Comparison of ENCODE assay signal across 11 mouse cellular contexts in the genomic region with DNA sequence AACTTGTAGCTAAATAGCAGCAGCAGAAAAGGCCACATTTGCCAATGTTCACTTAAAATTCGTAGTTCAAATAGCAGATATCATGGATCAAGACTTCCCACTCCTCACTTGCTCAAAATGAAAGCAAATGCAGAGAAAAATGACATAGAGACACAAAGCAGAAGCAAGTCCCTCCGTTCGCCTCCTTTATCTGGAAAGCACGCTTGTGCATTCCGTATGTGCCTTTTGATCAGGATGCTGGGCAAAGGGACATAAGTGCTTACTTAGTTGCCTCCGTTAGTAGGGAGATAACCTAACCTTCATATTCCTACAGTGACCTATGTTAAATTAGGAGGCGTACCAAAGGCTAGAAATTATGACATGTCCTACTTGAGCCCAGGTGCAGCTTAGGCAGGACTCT. TPM values are rescaled to one million over a fixed set of nuclear protein-coding genes. Genes with fewer than 3 reads are reported as not detected.
DNase-seq lines count a peak whose midpoint lies in the region; ATAC-seq lines count a peak whose summit lies in the region.
"Had no signal": no experiment of that assay in that cellular context is flagged by ENCODE, and none has a peak within 500 bp of the region (broad histone marks: within the 10 kb centered on the region; RNA-seq: fewer than 3 reads in every experiment).

No protein-coding gene starts in this region.

- H3K9me3 ChIP-seq in heart, embryonic 10.5 days: no peaks in the 10 kb centered on the region
- no peaks in the 10 kb centered on the region for H3K9me3 ChIP-seq in embryonic facial prominence, embryonic 12.5 days
- H3K9me3 ChIP-seq in hindbrain, embryonic 16.5 days (ENCODE audit: control insufficient read depth, low read length): no peaks in the 10 kb centered on the region
- H3K9me3 ChIP-seq in midbrain, embryonic 12.5 days: no peaks in the 10 kb centered on the region

- DNase-seq in heart, embryonic 10.5 days (ENCODE audit: low spot score): no peak
- no peak for DNase-seq in heart, adult 9 months (ENCODE audit: low spot score in 2 of 2)
- DNase-seq in lung, postnatal 10 days: no peak
- no peak for DNase-seq in right cerebral cortex, postnatal 10 days (ENCODE audit: low spot score in 2 of 2)
- DNase-seq in kidney, adult 18-20 months: no peak
- DNase-seq: kidney, adult 2 months had no signal

- H3K4me2 ChIP-seq in embryonic facial prominence, embryonic 12.5 days (replicated peaks): peak overlapping the region; percentile 88
- peak overlapping the region; percentile 56 for H3K4me2 ChIP-seq in hindbrain, embryonic 16.5 days (ENCODE audit: low read length)
- peak overlapping the region; percentile 96 for H3K4me2 ChIP-seq in midbrain, embryonic 12.5 days (replicated peaks)

- peak overlapping the region; percentile 47 for H3K9ac ChIP-seq in embryonic facial prominence, embryonic 12.5 days
- H3K9ac ChIP-seq in hindbrain, embryonic 16.5 days (ENCODE audit: low read depth, low read length): peak overlapping the region; percentile 53
- peak overlapping the region; percentile 32; the same call in 1 of the 2 replicates for H3K9ac ChIP-seq in midbrain, embryonic 12.5 days (replicated peaks)

- no peak for ATAC-seq in embryonic facial prominence, embryonic 12.5 days (ENCODE audit: insufficient number of reproducible peaks, insufficient read depth, low FRiP score, low TSS enrichment)
- no peak for ATAC-seq in hindbrain, embryonic 16.5 days
- no peak for ATAC-seq in midbrain, embryonic 12.5 days (ENCODE audit: low FRiP score, low read depth)

- peaks cover 20% of the 10 kb centered on the region for H3K4me1 ChIP-seq in heart, embryonic 10.5 days
- peaks cover 27% of the 10 kb centered on the region for H3K4me1 ChIP-seq in embryonic facial prominence, embryonic 12.5 days
- H3K4me1 ChIP-seq in hindbrain, embryonic 16.5 days (ENCODE audit: control insufficient read depth, insufficient read depth, low read depth, low read length): peaks cover 3% of the 10 kb centered on the region
- H3K4me1 ChIP-seq in midbrain, embryonic 12.5 days: peaks cover 48% of the 10 kb centered on the region

- no peak overlapping the region for H3K27ac ChIP-seq in heart, embryonic 10.5 days
- 0 out of 2 replicates have a peak overlapping the region, but pooled peaks have one; percentile 50 for H3K27ac ChIP-seq in embryonic facial prominence, embryonic 12.5 days
- peak overlapping the region; percentile 77 for H3K27ac ChIP-seq in hindbrain, embryonic 16.5 days (ENCODE audit: low read depth, low read length)
- H3K27ac ChIP-seq in midbrain, embryonic 12.5 days (replicated peaks): no peak overlapping the region; the same call in 1 of the 2 replicates

- WGBS in heart, embryonic 10.5 days: 34% methylated on average over 7 of the region's 7 CpGs
- 47% methylated on average over 7 of the region's 7 CpGs for WGBS in embryonic facial prominence, embryonic 12.5 days
- 40% methylated on average over 7 of the region's 7 CpGs for WGBS in hindbrain, embryonic 16.5 days
- WGBS in midbrain, embryonic 12.5 days: 56% methylated on average over 7 of the region's 7 CpGs

- 0 out of 2 replicates have a peak overlapping the region, but pooled peaks have one; percentile 22 for H3K4me3 ChIP-seq in heart, embryonic 10.5 days
- peak overlapping the region; percentile 19 for H3K4me3 ChIP-seq in embryonic facial prominence, embryonic 12.5 days
- peak overlapping the region; percentile 31 for H3K4me3 ChIP-seq in hindbrain, embryonic 16.5 days (ENCODE audit: low read length)
- peak overlapping the region; percentile 19; the same call in 1 of the 2 replicates for H3K4me3 ChIP-seq in midbrain, embryonic 12.5 days

- no peaks in the 10 kb centered on the region; the same call in 1 of the 2 replicates for H3K27me3 ChIP-seq in heart, embryonic 10.5 days (ENCODE audit: insufficient read depth, poor library complexity, severe bottlenecking)
- H3K27me3 ChIP-seq in embryonic facial prominence, embryonic 12.5 days: no peaks in the 10 kb centered on the region
- H3K27me3 ChIP-seq in hindbrain, embryonic 16.5 days (replicated peaks; ENCODE audit: control insufficient read depth, insufficient read depth, low read length): no peaks in the 10 kb centered on the region
- H3K27me3 ChIP-seq in midbrain, embryonic 12.5 days: no peaks in the 10 kb centered on the region

- peaks cover 23% of the 10 kb centered on the region for H3K36me3 ChIP-seq in heart, embryonic 10.5 days
- H3K36me3 ChIP-seq in embryonic facial prominence, embryonic 12.5 days: peaks cover 29% of the 10 kb centered on the region
- no peaks in the 10 kb centered on the region for H3K36me3 ChIP-seq in hindbrain, embryonic 16.5 days (ENCODE audit: control insufficient read depth, insufficient read depth, low read length)
- peaks cover 32% of the 10 kb centered on the region for H3K36me3 ChIP-seq in midbrain, embryonic 12.5 days

RNA-seq across cellular contexts. Expression of gene Bcl11a, which starts 5.6 kb away (rescaled TPM):
- 13.5 and 23.5 TPM in 2 replicates for polyA plus RNA-seq in heart, embryonic 10.5 days (2016; fragmentation: Nextera tagmentation; extraction: Ambion mirVana)
- polyA plus RNA-seq in embryonic facial prominence, embryonic 12.5 days (2016; fragmentation: Nextera tagmentation; extraction: Ambion mirVana): 80.5 and 86.3 TPM in 2 replicates
- 97.9 and 105 TPM in 2 replicates for polyA plus RNA-seq in hindbrain, embryonic 16.5 days (2015; fragmentation: Nextera tagmentation; extraction: Ambion mirVana)
- 66.0 and 67.3 TPM in 2 replicates for polyA plus RNA-seq in midbrain, embryonic 12.5 days (2016; fragmentation: Nextera tagmentation; extraction: Ambion mirVana)

RNA-seq across cellular contexts. Expression of gene A830031A19Rik, which starts 8.6 kb away (rescaled TPM):
- not detected in 2 replicates for polyA plus RNA-seq in heart, embryonic 10.5 days (2016; fragmentation: Nextera tagmentation; extraction: Ambion mirVana)
- polyA plus RNA-seq in embryonic facial prominence, embryonic 12.5 days (2016; fragmentation: Nextera tagmentation; extraction: Ambion mirVana): not detected in 2 replicates
- polyA plus RNA-seq in hindbrain, embryonic 16.5 days (2015; fragmentation: Nextera tagmentation; extraction: Ambion mirVana): 0.21 TPM in 1 of 2 replicates, not detected in the other
- polyA plus RNA-seq in midbrain, embryonic 12.5 days (2016; fragmentation: Nextera tagmentation; extraction: Ambion mirVana): not detected in 2 replicates
- polyA plus RNA-seq: kidney, adult 2 months; lung, embryonic 16.5 days; small intestine, adult 2 months had no signal

Comparison
In these comparisons a context has a peak if more than half of its experiments do, and no peak if none do; other contexts are left out.
1. H3K27ac ChIP-seq: peak in embryonic facial prominence, embryonic 12.5 days (single experiment) and hindbrain, embryonic 16.5 days (single experiment); none in heart, embryonic 10.5 days (single experiment) and midbrain, embryonic 12.5 days (single experiment).
2. Peak in every context shown above with its lines, with median percentiles within 50 percentile points of each other: H3K4me3 ChIP-seq, H3K4me2 ChIP-seq and H3K9ac ChIP-seq.